Mouse (Mus musculus): Measurements from ENCODE around the gene Tsr2. TPM values are rescaled to one million over a fixed set of nuclear protein-coding genes. Genes with fewer than 3 reads are reported as not detected.

Tsr2 gene
- total RNA-seq, 2 experiments from 2014 or later = 42.9 to 49.3 TPM

DNA sequence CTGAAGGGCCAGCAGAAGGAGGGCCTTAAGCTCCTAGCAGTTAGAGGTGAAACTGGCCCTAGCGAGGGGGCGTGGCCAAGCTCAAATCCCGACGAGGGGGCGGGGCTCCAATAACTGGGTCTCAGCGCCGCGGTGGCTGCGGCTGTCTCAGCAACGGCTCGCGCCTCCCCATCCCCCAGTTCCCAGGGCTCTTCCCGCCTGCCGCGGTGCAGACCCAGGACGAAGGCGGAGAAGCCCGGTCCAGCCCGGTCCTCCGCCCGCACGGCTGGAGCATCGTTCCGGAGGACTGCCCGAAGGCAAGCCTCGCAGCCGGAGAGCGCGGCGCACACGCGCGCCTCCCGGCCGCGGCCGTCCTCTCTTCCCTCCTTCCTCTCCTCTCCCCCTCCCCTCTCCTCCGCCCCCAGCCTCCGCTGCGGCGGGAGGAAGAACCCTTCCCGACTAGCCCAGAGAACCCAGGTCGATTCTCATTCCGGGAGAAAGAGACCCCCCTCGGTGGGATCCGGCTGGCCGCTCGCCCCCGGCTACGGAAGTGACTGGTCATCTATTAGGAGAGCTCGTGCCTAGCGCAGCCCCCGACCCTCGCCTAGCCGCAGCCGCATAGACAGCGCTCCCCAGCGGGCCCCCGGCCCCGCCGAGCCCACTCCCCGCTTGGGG is 49.4 kb downstream of the Tsr2 start:
- peak; percentile 76 to 82 for DNase-seq (ENCODE audit: low spot score in 2 of 2)

DNA sequence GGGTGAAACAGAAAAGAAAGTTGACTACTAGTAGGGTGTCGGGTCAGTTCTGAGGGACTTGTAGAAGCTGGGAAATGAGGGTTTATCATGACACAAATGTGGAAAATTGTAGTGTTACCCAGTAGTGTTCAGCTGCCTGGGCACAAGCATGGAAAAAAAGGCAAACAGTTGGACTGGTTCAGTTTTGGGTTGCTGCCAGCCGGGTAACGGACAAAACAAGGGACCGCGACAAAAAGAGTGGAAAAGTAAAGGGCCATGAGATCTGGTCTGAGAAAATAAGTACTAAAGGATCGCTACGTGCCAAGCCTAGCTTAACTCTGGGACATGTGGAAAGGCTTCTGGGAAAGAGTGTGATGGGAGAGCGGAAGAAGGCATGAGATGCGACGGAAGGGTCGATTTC is 50.0 kb downstream of the Tsr2 start:
- no peak for DNase-seq (ENCODE audit: low spot score in 2 of 2)

DNA sequence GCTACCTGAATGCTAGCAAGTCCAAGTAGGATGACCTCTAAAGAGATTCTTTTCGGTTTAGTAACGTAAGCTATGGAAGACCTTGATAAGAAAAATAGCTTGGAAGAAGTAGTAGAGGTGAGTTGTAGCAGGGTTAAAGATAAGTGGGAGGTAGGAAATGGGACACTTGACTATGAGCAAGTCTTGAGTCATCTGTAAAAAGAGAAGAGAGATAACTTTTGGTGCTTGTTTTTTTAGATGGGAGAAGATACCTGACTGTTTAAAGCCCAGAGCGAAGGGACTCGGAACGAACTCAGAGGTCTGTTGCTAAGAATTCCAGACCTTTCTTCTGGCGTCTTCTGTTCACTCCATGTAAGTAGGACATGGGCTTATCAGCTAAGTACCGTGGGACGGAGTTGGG is 50.5 kb downstream of the Tsr2 start, which contains the start of gene Fgd1:
Gene Fgd1 (plus strand): TSS at position 301 of the 400 bp plus-strand sequence.
- DNase-seq (ENCODE audit: low spot score in 2 of 2) = no peak

DNA sequence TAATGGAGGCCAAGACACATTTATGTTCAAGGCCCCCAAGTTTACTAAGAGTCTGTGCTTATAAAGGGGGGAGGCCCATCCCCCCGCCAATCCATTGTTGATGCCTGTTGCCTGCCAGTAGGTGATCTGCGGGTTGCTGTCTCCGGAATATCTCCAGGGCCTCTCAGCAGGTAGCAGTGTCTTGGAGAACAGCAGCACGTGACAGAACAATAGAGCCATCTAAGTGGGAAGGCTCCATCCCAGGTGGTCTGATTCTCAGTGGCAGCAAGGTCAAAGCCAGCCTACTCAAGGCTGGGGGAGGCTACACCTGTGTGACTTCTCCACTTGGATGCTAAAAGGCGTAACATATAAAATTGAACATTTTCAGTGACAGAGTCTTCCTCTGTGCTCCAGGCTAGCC is 55.1 kb downstream of the Tsr2 start:
- no peak for DNase-seq (ENCODE audit: low spot score in 2 of 2)

Other genes starting within 250 kb of the Tsr2 start
- 10 to 100 TPM; 60.1 to 75.5 TPM for gene Gnl3l, start 79.2 kb downstream of the Tsr2 start, total RNA-seq (2021)
- 10 to 100 TPM; 11.9 to 15.7 TPM for gene Fgd1, start 50.4 kb downstream of the Tsr2 start, total RNA-seq (2021)
- gene Wnk3, start 101.5 kb upstream of the Tsr2 start, total RNA-seq (2021) = 1 to 10 TPM; 1.2 to 1.5 TPM
- gene Fam120c, start 247.6 kb upstream of the Tsr2 start, total RNA-seq (2021) = 10 to 100 TPM; 16.2 to 17.3 TPM